9 mouse cellular contexts compared by ENCODE assay signal in the genomic region with DNA sequence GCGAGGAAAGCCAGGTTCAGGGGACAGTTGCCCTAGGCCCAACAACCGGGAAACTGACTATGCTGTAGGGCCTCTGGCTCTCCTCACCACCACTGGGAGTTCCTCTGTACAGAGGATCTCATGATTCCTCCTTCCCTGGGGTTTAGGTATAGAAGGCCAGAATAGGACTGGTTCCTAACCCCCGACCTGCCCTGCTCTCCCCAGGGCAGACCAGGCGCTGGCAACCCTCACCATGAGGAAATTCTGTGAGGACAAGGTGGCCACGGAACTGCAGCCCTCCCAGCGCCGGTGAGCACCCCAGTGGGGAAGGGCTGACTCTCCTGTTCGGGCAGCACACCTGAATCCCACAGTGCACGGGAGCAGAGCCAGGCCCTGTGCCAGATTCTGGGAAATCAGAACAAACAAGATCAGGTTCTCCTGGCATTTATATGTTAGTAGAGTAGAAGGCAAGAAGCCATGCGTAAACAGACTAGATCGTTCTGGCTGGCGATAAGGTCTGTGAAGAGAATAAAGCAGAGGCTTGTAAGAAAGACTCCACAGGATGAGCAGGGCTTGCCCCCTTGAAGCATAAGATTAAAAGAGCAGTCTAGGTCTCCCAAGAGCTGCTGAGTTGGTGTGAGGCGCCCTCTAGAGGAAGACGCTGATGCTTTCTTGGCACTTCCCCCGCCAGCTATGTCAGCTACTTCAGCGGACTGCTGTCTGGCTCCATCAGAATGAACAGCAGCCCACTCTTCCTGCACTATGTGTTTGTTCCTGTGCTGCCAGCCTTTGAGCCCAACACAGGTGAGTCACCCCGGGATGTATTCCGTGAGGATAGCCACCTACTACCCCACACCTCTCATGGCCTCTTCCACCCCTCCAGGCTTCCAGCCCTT. TPM values are rescaled to one million over a fixed set of nuclear protein-coding genes. Genes with fewer than 3 reads are reported as not detected.
DNase-seq lines count a peak whose midpoint lies in the region; ATAC-seq lines count a peak whose summit lies in the region.
"Had no signal": no experiment of that assay in that cellular context is flagged by ENCODE, and none has a peak within 500 bp of the region (broad histone marks: within the 10 kb centered on the region; RNA-seq: fewer than 3 reads in every experiment).

No protein-coding gene starts in this region.

- ATAC-seq in CD4-positive, CD25-positive, alpha-beta regulatory T cell, adult 4 months: peak; percentile 68
- no peak for ATAC-seq in kidney, embryonic 16.5 days (ENCODE audit: low FRiP score, low TSS enrichment)
- no peak for ATAC-seq in liver, embryonic 13.5 days (ENCODE audit: low read depth)
- ATAC-seq in neural tube, embryonic 15.5 days (ENCODE audit: low FRiP score): 0 out of 2 replicates have a peak, but pooled peaks have one; percentile 1

- H3K9ac ChIP-seq in kidney, embryonic 16.5 days (replicated peaks; ENCODE audit: low read length): 0 out of 2 replicates have a peak overlapping the region, but pooled peaks have one; percentile 27
- no peak overlapping the region for H3K9ac ChIP-seq in liver, embryonic 13.5 days
- H3K9ac ChIP-seq in neural tube, embryonic 15.5 days (replicated peaks): no peak overlapping the region
- H3K9ac ChIP-seq: liver, embryonic 15.5 days had no signal

- no peak overlapping the region for H3K4me2 ChIP-seq in kidney, embryonic 16.5 days (replicated peaks; ENCODE audit: low read depth, low read length)
- no peak overlapping the region for H3K4me2 ChIP-seq in liver, embryonic 13.5 days
- H3K4me2 ChIP-seq in neural tube, embryonic 15.5 days: no peak overlapping the region
- H3K4me2 ChIP-seq: liver, embryonic 15.5 days had no signal

- H3K4me3 ChIP-seq in kidney, embryonic 16.5 days (ENCODE audit: low read length): no peak overlapping the region
- no peak overlapping the region for H3K4me3 ChIP-seq in liver, embryonic 13.5 days (replicated peaks)
- H3K4me3 ChIP-seq in neural tube, embryonic 15.5 days (replicated peaks): no peak overlapping the region
- H3K4me3 ChIP-seq: liver, embryonic 15.5 days had no signal

- peaks cover 48% of the 10 kb centered on the region for H3K36me3 ChIP-seq in kidney, embryonic 16.5 days (ENCODE audit: insufficient read depth, low read length)
- peaks cover 2% of the 10 kb centered on the region; the same call in 1 of the 2 replicates for H3K36me3 ChIP-seq in liver, embryonic 13.5 days
- no peaks in the 10 kb centered on the region for H3K36me3 ChIP-seq in neural tube, embryonic 15.5 days
- H3K36me3 ChIP-seq: liver, embryonic 15.5 days had no signal

- 51% methylated on average over 18 of the region's 18 CpGs for WGBS in kidney, embryonic 16.5 days
- 48% methylated on average over 18 of the region's 18 CpGs for WGBS in liver, embryonic 13.5 days (ENCODE audit: insufficient replicate concordance)
- 55% methylated on average over 18 of the region's 18 CpGs for WGBS in neural tube, embryonic 15.5 days

- H3K4me1 ChIP-seq in kidney, embryonic 16.5 days (ENCODE audit: insufficient read depth, low read length): peaks cover 65% of the 10 kb centered on the region
- peaks cover 44% of the 10 kb centered on the region for H3K4me1 ChIP-seq in liver, embryonic 13.5 days (replicated peaks)
- H3K4me1 ChIP-seq in neural tube, embryonic 15.5 days: peaks cover 47% of the 10 kb centered on the region

- peak; percentile 81 for DNase-seq in adipocyte (ENCODE audit: low spot score)
- peak; percentile 87 for DNase-seq in embryo, embryonic 10.5 days (ENCODE audit: low spot score)
- DNase-seq in heart, adult 8-10 months (ENCODE audit: low spot score): peak; percentile 79
- peak; percentile 51 for DNase-seq in liver, embryonic 13.5 days
- DNase-seq in thymus, postnatal 14 days: peak; percentile 81

- no peak overlapping the region for H3K27ac ChIP-seq in kidney, embryonic 16.5 days (ENCODE audit: low read length)
- H3K27ac ChIP-seq in liver, embryonic 13.5 days: no peak overlapping the region; the same call in 1 of the 2 replicates
- H3K27ac ChIP-seq in neural tube, embryonic 15.5 days (replicated peaks): no peak overlapping the region
- H3K27ac ChIP-seq: liver, embryonic 15.5 days had no signal

- no peaks in the 10 kb centered on the region for H3K9me3 ChIP-seq in kidney, embryonic 16.5 days (ENCODE audit: low read length)
- H3K9me3 ChIP-seq in liver, embryonic 13.5 days (replicated peaks): no peaks in the 10 kb centered on the region
- H3K9me3 ChIP-seq in neural tube, embryonic 15.5 days (replicated peaks): no peaks in the 10 kb centered on the region
- H3K9me3 ChIP-seq: liver, embryonic 15.5 days had no signal

- no peaks in the 10 kb centered on the region for H3K27me3 ChIP-seq in kidney, embryonic 16.5 days (ENCODE audit: insufficient read depth, low read length)
- H3K27me3 ChIP-seq in liver, embryonic 13.5 days: peaks cover 31% of the 10 kb centered on the region
- peaks cover 21% of the 10 kb centered on the region for H3K27me3 ChIP-seq in neural tube, embryonic 15.5 days (replicated peaks)

RNA-seq across cellular contexts. Expression of gene Tns2, which starts 8.7 kb away (rescaled TPM):
- polyA plus RNA-seq in CD4-positive, CD25-positive, alpha-beta regulatory T cell, adult 4 months (2017; shearing (Covaris generic)): 1 to 10 TPM; 1.1 to 2.3 TPM
- 100 to 1,000 TPM; 123 to 146 (median 133) TPM for total RNA-seq in heart, adult 8-10 months (2022)
- 51.2 and 56.3 TPM in 2 replicates for polyA plus RNA-seq in kidney, embryonic 16.5 days (2015; fragmentation: Nextera tagmentation; extraction: Ambion mirVana)
- 4.4 and 5.0 TPM in 2 replicates for polyA plus RNA-seq in liver, embryonic 13.5 days (2015; fragmentation: Nextera tagmentation; extraction: Ambion mirVana)
- 9.8 and 13.7 TPM in 2 replicates for polyA plus RNA-seq in neural tube, embryonic 15.5 days (2015; fragmentation: Nextera tagmentation; extraction: Ambion mirVana)

RNA-seq across cellular contexts. Expression of gene Spryd3, which starts 27.1 kb away (rescaled TPM):
- 10 to 100 TPM; 28.8 to 65.3 TPM for polyA plus RNA-seq in CD4-positive, CD25-positive, alpha-beta regulatory T cell, adult 4 months (2017; shearing (Covaris generic))
- total RNA-seq in heart, adult 8-10 months (2022): 10 to 100 TPM; 13.2 to 16.8 (median 15.6) TPM
- 19.0 and 22.4 TPM in 2 replicates for polyA plus RNA-seq in kidney, embryonic 16.5 days (2015; fragmentation: Nextera tagmentation; extraction: Ambion mirVana)
- polyA plus RNA-seq in liver, embryonic 13.5 days (2015; fragmentation: Nextera tagmentation; extraction: Ambion mirVana): 13.1 and 13.7 TPM in 2 replicates
- 83.6 and 96.0 TPM in 2 replicates for polyA plus RNA-seq in neural tube, embryonic 15.5 days (2015; fragmentation: Nextera tagmentation; extraction: Ambion mirVana)

RNA-seq across cellular contexts. Expression of gene Igfbp6, which starts 35.3 kb away (rescaled TPM):
- under 1 TPM in 1 of 2 experiments, not detected in 1; 0.60 TPM for polyA plus RNA-seq in CD4-positive, CD25-positive, alpha-beta regulatory T cell, adult 4 months (2017; shearing (Covaris generic))
- 10 to 100 TPM; 20.6 to 52.4 (median 26.0) TPM for total RNA-seq in heart, adult 8-10 months (2022)
- 33.0 and 33.9 TPM in 2 replicates for polyA plus RNA-seq in kidney, embryonic 16.5 days (2015; fragmentation: Nextera tagmentation; extraction: Ambion mirVana)
- 1.1 and 1.2 TPM in 2 replicates for polyA plus RNA-seq in liver, embryonic 13.5 days (2015; fragmentation: Nextera tagmentation; extraction: Ambion mirVana)
- polyA plus RNA-seq in neural tube, embryonic 15.5 days (2015; fragmentation: Nextera tagmentation; extraction: Ambion mirVana): 3.2 and 3.5 TPM in 2 replicates

RNA-seq across cellular contexts. Expression of gene Eif4b, which starts 35.3 kb away (rescaled TPM):
- 100 to 1,000 TPM; 123 to 189 TPM for polyA plus RNA-seq in CD4-positive, CD25-positive, alpha-beta regulatory T cell, adult 4 months (2017; shearing (Covaris generic))
- 100 to 1,000 TPM; 161 to 190 (median 169) TPM for total RNA-seq in heart, adult 8-10 months (2022)
- polyA plus RNA-seq in kidney, embryonic 16.5 days (2015; fragmentation: Nextera tagmentation; extraction: Ambion mirVana): 137 and 140 TPM in 2 replicates
- polyA plus RNA-seq in liver, embryonic 13.5 days (2015; fragmentation: Nextera tagmentation; extraction: Ambion mirVana): 67.5 and 79.6 TPM in 2 replicates
- 72.6 and 87.1 TPM in 2 replicates for polyA plus RNA-seq in neural tube, embryonic 15.5 days (2015; fragmentation: Nextera tagmentation; extraction: Ambion mirVana)

RNA-seq across cellular contexts. Expression of gene Soat2, which starts 41.4 kb away (rescaled TPM):
- polyA plus RNA-seq in CD4-positive, CD25-positive, alpha-beta regulatory T cell, adult 4 months (2017; shearing (Covaris generic)): 1 to 10 TPM in 1 of 2 experiments, under 1 TPM in 1; 0.69 to 1.0 TPM
- total RNA-seq in heart, adult 8-10 months (2022): under 1 TPM in 3 of 4 experiments, not detected in 1; 0.11 to 0.13 (median 0.12) TPM
- polyA plus RNA-seq in kidney, embryonic 16.5 days (2015; fragmentation: Nextera tagmentation; extraction: Ambion mirVana): 0.40 and 0.41 TPM in 2 replicates
- polyA plus RNA-seq in liver, embryonic 13.5 days (2015; fragmentation: Nextera tagmentation; extraction: Ambion mirVana): 31.0 and 31.3 TPM in 2 replicates
- 0.06 and 0.68 TPM in 2 replicates for polyA plus RNA-seq in neural tube, embryonic 15.5 days (2015; fragmentation: Nextera tagmentation; extraction: Ambion mirVana)

Comparison
In these comparisons a context has a peak if more than half of its experiments do, and no peak if none do; other contexts are left out.
1. ATAC-seq: peak in CD4-positive, CD25-positive, alpha-beta regulatory T cell, adult 4 months (single experiment) and neural tube, embryonic 15.5 days (single experiment); none in kidney, embryonic 16.5 days (single experiment) and liver, embryonic 13.5 days (single experiment).
2. Peak in every context shown above with its lines, with median percentiles within 50 percentile points of each other: DNase-seq.